Mouse (Mus musculus) midbrain, embryonic 14.5 days (tissue): ENCODE data around the gene Scgb1b27. TPM values are rescaled to one million over a fixed set of nuclear protein-coding genes. Genes with fewer than 3 reads are reported as not detected.
"Not testable (repeated sequence)": the region's sequence is repeated elsewhere in the genome, so short reads cannot be mapped to it uniquely, and the experiment has no call there.

ENCODE experiments used
- ATAC-seq: fragments of 200-750 bp; cut with Nextera tagmentation; 2 replicates; pipeline ENCODE4 v1.8.0; 2017; ENCODE audit warnings: moderate number of reproducible peaks, moderate library complexity; ENCODE audit not compliant: low FRiP score, low TSS enrichment
- DNase-seq: peaks from one replicate; pipeline ENCODE4 v3.0.0-alpha.2; 2015
- H3K27ac ChIP-seq: fragments of 300-500 bp; sonication (generic); replicated peaks from 2 replicates; pipeline ENCODE4 v1.5.1; 2014; ENCODE audit warnings: mild to moderate bottlenecking, low read depth, low read length, moderate library complexity
- H3K27me3 ChIP-seq: fragments of 300-500 bp; sonication (generic); 2 replicates; pipeline ENCODE4 v1.6.1; 2014; ENCODE audit warnings: low read length, control low read depth, mixed read lengths; ENCODE audit not compliant: control insufficient read depth, insufficient read depth
- H3K36me3 ChIP-seq: fragments of 300-500 bp; sonication (generic); 2 replicates; pipeline ENCODE4 v1.6.1; 2014; ENCODE audit warnings: low read length, control low read depth; ENCODE audit not compliant: control insufficient read depth, insufficient read depth
- H3K4me1 ChIP-seq: fragments of 300-500 bp; sonication (generic); 2 replicates; pipeline ENCODE4 v1.6.1; 2014; ENCODE audit warnings: mild to moderate bottlenecking, antibody characterized with exemption, low read length, control low read depth; ENCODE audit not compliant: control insufficient read depth, insufficient read depth
- H3K4me2 ChIP-seq: fragments of 300-500 bp; sonication (generic); 2 replicates; pipeline ENCODE4 v1.6.1; 2014; ENCODE audit warnings: mild to moderate bottlenecking, low read length, moderate library complexity
- H3K4me3 ChIP-seq: fragments of 300-500 bp; sonication (generic); replicated peaks from 2 replicates; pipeline ENCODE4 v1.5.1; 2014; ENCODE audit warnings: low read depth, low read length
- H3K9ac ChIP-seq: fragments of 300-500 bp; sonication (generic); replicated peaks from 2 replicates; pipeline ENCODE4 v1.6.1; 2014; ENCODE audit warnings: mild to moderate bottlenecking, low read length, moderate library complexity
- H3K9me3 ChIP-seq: fragments of 300-500 bp; sonication (generic); 2 replicates; pipeline ENCODE4 v1.6.1; 2016; ENCODE audit warnings: low read length, control low read depth, mixed read lengths; ENCODE audit not compliant: control insufficient read depth
- WGBS: fragments of 180-500 bp; shearing (Covaris S2); extraction: QIAGEN DNeasy Blood & Tissue Kit; methylation state at CpG from one replicate; pipeline ENCODE4 v1.1.7; 2014; 5-methylcytosine and 5-hydroxymethylcytosine counted together
- polyA plus RNA-seq: library from polyadenylated mRNA; unstranded; fragments of >200 nt; fragmentation: Nextera tagmentation; extraction: Ambion mirVana; gene quantifications from 2 replicates; pipeline ENCODE4 v1.2.1, GENCODE M21; 2014

Scgb1b27 gene
- polyA plus RNA-seq, result not detected in 2 replicates

- H3K36me3 ChIP-seq, H3K27me3 ChIP-seq: not testable (repeated sequence)
- WGBS, result 96% methylated on average over 1 of the region's 1 CpGs
These were observed at the start of gene Scgb1b27 for GRCm38 (mm10) chr7:34021183-34021582. Scgb1b27 (plus strand) TSS chr7:34021483.

GRCm38 (mm10) chr7:33982281-33982680 lies 39.0 kb upstream of the Scgb1b27 start:
- 33% methylated on average over 8 of the region's 9 CpGs for WGBS
- not testable (repeated sequence) for DNase-seq

More at GRCm38 (mm10) chr7:34021183-34021582, at the start of gene Scgb1b27:
- H3K9ac ChIP-seq, H3K4me1 ChIP-seq, ATAC-seq, DNase-seq, H3K4me3 ChIP-seq, H3K4me2 ChIP-seq, H3K27ac ChIP-seq: not testable (repeated sequence)
- peaks cover 16% of the 10 kb centered on the region for H3K9me3 ChIP-seq

GRCm38 (mm10) chr7:34013842-34014241 lies 7.4 kb upstream of the Scgb1b27 start, which contains the start of gene Scgb2b27:
Scgb2b27 (minus strand) TSS chr7:34013942.
- no peak for ATAC-seq
- no peaks in the 10 kb centered on the region for H3K36me3 ChIP-seq
- no peak within 1 kb of the TSS for H3K9ac ChIP-seq
- DNase-seq, result no peak
- no peak within 1 kb of the TSS for H3K4me3 ChIP-seq
- no peak within 1 kb of the TSS for H3K27ac ChIP-seq
- no peak within 1 kb of the TSS for H3K4me2 ChIP-seq
- H3K9me3 ChIP-seq, result peaks cover 46% of the 10 kb centered on the region
- H3K4me1 ChIP-seq, result no peaks in the 10 kb centered on the region
- H3K27me3 ChIP-seq, result no peaks in the 10 kb centered on the region
- 78% methylated on average over 4 of the region's 4 CpGs for WGBS

More at GRCm38 (mm10) chr7:33982281-33982680, 39.0 kb upstream of the Scgb1b27 start:
- H3K9me3 ChIP-seq, result peaks cover 11% of the 10 kb centered on the region
- not testable (repeated sequence) for ATAC-seq, H3K4me1 ChIP-seq, H3K4me3 ChIP-seq, H3K27me3 ChIP-seq, H3K4me2 ChIP-seq, H3K36me3 ChIP-seq, H3K9ac ChIP-seq, H3K27ac ChIP-seq

GRCm38 (mm10) chr7:34025641-34026040 lies 4.4 kb downstream of the Scgb1b27 start:
- ATAC-seq (no peak), DNase-seq (no peak)
- Histone ChIP-seq H3K9ac (no peak overlapping the region), H3K4me3 (no peak overlapping the region), H3K4me1 (no peaks in the 10 kb centered on the region), H3K27ac (no peak overlapping the region), H3K36me3 (no peaks in the 10 kb centered on the region), H3K27me3 (no peaks in the 10 kb centered on the region), H3K9me3 (peaks cover 17% of the 10 kb centered on the region), H3K4me2 (no peak overlapping the region)
- 78% methylated on average over 4 of the region's 4 CpGs for WGBS

- H3K27me3 ChIP-seq, ATAC-seq, H3K36me3 ChIP-seq, H3K4me3 ChIP-seq, H3K27ac ChIP-seq, DNase-seq, H3K4me1 ChIP-seq, H3K9ac ChIP-seq, H3K4me2 ChIP-seq: not testable (repeated sequence)
- WGBS, result 89% methylated on average over 9 of the region's 9 CpGs
- H3K9me3 ChIP-seq, result peaks cover 18% of the 10 kb centered on the region; the same call in 1 of the 2 replicates
These were observed 5.9 kb downstream of the Scgb1b27 start for GRCm38 (mm10) chr7:34027202-34027601.

- no peak for DNase-seq
- Histone ChIP-seq H3K4me1 (no peaks in the 10 kb centered on the region), H3K27me3 (no peaks in the 10 kb centered on the region), H3K4me3 (no peak overlapping the region), H3K9me3 (peaks cover 26% of the 10 kb centered on the region; the same call in 1 of the 2 replicates), H3K9ac (no peak overlapping the region), H3K27ac (no peak overlapping the region), H3K36me3 (no peaks in the 10 kb centered on the region), H3K4me2 (no peak overlapping the region)
- ATAC-seq, result no peak
- WGBS, result 92% methylated on average over 11 of the region's 11 CpGs
These were observed 8.7 kb downstream of the Scgb1b27 start for GRCm38 (mm10) chr7:34030026-34030425.

- H3K27me3 ChIP-seq, H3K9ac ChIP-seq, H3K36me3 ChIP-seq, DNase-seq, H3K4me1 ChIP-seq, H3K4me3 ChIP-seq, H3K4me2 ChIP-seq, ATAC-seq, H3K27ac ChIP-seq: not testable (repeated sequence)
- H3K9me3 ChIP-seq, result peaks cover 15% of the 10 kb centered on the region; the same call in 1 of the 2 replicates
- 66% methylated on average over 2 of the region's 4 CpGs for WGBS
These were observed 13.3 kb downstream of the Scgb1b27 start for GRCm38 (mm10) chr7:34034579-34034978.

- not testable (repeated sequence) for ATAC-seq, H3K27me3 ChIP-seq, H3K27ac ChIP-seq, H3K4me3 ChIP-seq, H3K4me2 ChIP-seq, DNase-seq, H3K36me3 ChIP-seq, H3K9ac ChIP-seq, H3K4me1 ChIP-seq
- peaks cover 13% of the 10 kb centered on the region; the same call in 1 of the 2 replicates for H3K9me3 ChIP-seq
- WGBS, result 92% methylated on average over 11 of the region's 11 CpGs
These were observed 15.0 kb downstream of the Scgb1b27 start for GRCm38 (mm10) chr7:34036076-34036815.

- not testable (repeated sequence) for DNase-seq, H3K9ac ChIP-seq, H3K27me3 ChIP-seq, H3K27ac ChIP-seq, ATAC-seq, H3K4me2 ChIP-seq, H3K36me3 ChIP-seq, H3K9me3 ChIP-seq, H3K4me3 ChIP-seq, H3K4me1 ChIP-seq
- 80% methylated on average over 5 of the region's 5 CpGs for WGBS
These were observed 46.8 kb downstream of the Scgb1b27 start for GRCm38 (mm10) chr7:34068132-34068531.
